Mouse (Mus musculus) embryonic fibroblast, embryonic 13.5 days (primary cell): ENCODE data around the gene Prkaa1.

Experiments
- CTCF ChIP-seq: IDR thresholded peaks from 2 replicates; pipeline ENCODE4 v1.5.1; 2011; ENCODE audit warnings: mild to moderate bottlenecking, control low read depth, low read length, moderate library complexity, borderline replicate concordance; ENCODE audit not compliant: insufficient read depth
- POLR2A ChIP-seq: IDR thresholded peaks from 2 replicates; pipeline ENCODE4 v1.6.1; 2011; ENCODE audit warnings: low read depth, mild to moderate bottlenecking, control low read depth, low read length, moderate library complexity

GRCm38 (mm10) chr15:5129111-5129805 is 14.4 kb upstream of the Prkaa1 start:
- no peak for TF ChIP-seq POLR2A
- TF ChIP-seq CTCF = no peak
